Mouse (Mus musculus) urinary bladder, adult 2 months (tissue): Measurements from ENCODE around the gene Gm21060. TPM values are rescaled to one million over a fixed set of nuclear protein-coding genes. Genes with fewer than 3 reads are reported as not detected.
"Not testable (repeated sequence)": the region's sequence is repeated elsewhere in the genome, so short reads cannot be mapped to it uniquely, and the experiment has no call there.

ENCODE experiments used
- DNase-seq: peaks from one replicate; pipeline ENCODE4 v3.0.0; 2022; ENCODE audit warnings: low spot score
- polyA plus RNA-seq: library from polyadenylated mRNA; depleted of rRNA; stranded (reverse); fragments of >200 nt; gene quantifications from 2 replicates; pipeline ENCODE4 v1.2.3, GENCODE M21; 2012; rRNA removed

Gene Gm21060
- polyA plus RNA-seq: not detected in 2 replicates

GRCm38 (mm10) chr19:61296969-61297368, at the start of gene Gm21060:
Gm21060 (minus strand) TSS chr19:61297069.
- DNase-seq: no peak

DNA sequence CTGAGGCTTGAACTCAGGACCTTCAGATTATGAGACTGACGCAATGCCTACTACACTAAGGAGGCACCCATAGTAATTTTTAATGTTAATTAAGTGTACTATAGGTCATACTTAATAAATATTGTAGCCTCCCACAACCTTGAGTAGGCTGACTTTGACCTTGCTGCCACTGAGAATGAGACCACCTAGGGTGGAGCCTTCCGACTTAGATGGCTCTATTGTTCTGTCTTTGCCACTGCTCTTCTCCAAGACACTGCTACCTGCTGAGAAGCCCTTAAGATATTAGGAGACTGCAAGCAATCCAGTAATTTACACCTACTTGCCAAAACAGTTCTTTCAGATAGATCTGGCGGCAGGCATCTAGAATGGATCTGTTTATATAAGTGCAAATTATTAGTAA, 24.0 kb upstream of the Gm21060 start:
- not testable (repeated sequence) for DNase-seq

- DNase-seq: not testable (repeated sequence)
Observed at GRCm38 (mm10) chr19:61313185-61313584, 16.3 kb upstream of the Gm21060 start.

DNA sequence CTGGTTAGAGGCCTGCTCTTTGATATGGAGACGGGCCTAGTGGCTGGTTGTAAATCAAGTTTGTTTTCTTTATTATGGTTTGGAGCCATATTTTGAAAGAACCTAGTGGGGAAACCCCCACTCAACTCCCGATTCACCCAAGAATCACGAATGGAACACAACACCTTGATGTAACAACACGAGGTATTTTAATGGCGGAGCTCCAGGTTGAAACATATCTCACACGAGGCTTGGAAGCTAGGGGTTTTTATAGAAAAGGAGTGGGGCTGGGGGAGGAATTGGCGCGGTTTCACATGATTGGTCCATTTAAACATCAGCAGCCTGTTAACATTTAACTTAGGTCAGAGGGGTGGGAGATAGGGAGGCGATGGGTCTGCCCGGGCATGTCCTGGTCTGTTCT, 15.5 kb upstream of the Gm21060 start:
- not testable (repeated sequence) for DNase-seq

- DNase-seq: not testable (repeated sequence)
Observed at GRCm38 (mm10) chr19:61308083-61308482, 11.2 kb upstream of the Gm21060 start.

DNA sequence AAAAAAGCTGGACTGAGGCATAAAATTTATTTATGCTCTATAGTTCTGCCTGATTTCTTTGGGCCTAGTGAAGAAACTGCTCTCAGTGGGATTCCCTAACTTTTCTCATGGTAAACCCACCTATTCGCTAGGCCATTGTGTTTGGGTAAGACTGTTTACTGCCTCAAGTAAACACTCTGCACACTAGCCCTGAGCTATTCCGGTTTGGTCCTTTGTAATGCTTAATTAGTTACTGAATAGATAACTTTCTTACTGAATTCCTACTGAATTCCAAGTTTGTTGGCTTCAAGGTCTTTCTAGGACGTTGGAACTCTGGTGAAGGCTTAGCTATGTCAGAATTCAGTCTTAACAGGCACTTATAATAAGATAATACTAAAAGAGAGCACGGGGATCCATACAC, 11.8 kb downstream of the Gm21060 start:
- not testable (repeated sequence) for DNase-seq

DNA sequence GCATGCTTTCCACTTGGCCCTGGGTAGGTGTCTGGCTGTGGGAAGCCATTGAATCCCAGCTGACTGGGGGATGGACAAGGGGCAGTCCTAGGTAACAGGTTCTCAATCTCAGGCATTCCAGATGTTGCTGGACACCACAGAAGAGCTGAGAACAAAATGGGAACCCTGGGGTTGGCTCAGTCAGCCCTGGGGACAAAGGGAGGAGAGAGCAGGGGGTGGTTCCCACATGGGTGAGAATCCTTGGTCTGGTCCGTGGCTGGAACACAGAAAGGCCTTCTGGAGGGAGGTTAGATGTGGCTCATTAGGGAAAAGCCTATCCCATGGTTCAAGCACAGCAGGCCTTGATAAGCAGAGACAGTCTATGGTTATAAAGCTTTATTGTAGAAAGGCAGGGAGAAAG, 13.3 kb downstream of the Gm21060 start:
- DNase-seq: no peak

DNA sequence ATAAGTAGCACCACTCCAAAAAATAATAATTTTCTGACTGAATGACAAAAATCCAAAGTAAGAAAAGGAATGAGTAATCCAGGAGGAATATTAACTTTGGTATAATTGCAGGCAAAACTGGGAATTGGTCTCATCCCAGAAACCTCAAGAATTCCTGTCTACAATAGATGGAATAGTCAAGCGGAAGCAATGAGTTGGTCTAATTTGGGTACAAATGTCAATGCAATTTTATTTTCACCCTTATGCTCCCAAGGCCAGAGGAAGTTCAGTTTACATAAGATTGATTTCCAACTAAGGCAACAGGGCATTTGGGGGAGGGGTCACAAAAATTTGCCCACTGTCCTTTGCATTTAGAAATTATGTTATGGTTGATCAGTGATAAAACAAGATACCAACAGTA, 21.4 kb downstream of the Gm21060 start:
- no peak for DNase-seq

DNA sequence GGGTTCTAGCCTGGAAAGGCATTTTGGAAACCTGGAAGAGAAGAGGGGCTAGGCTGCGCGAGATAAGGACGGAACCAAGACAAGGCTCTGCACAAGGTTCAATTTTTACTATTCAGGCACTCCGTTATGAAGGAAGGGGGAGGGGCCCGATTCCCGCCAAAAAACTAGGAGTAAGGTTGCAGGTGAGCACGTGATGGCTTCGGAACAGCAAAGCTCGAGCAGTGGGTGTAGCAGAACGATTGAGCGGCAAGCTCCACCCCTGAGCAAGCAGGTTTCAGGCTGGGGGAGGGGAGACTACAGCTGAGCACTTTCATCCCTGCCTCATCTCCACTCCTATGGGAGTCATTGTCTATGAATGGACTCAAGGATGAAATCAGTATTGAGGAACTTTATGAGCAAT, 27.7 kb downstream of the Gm21060 start:
- not testable (repeated sequence) for DNase-seq

- no peak for DNase-seq
Observed at GRCm38 (mm10) chr19:61267141-61267540, 29.7 kb downstream of the Gm21060 start.

DNA sequence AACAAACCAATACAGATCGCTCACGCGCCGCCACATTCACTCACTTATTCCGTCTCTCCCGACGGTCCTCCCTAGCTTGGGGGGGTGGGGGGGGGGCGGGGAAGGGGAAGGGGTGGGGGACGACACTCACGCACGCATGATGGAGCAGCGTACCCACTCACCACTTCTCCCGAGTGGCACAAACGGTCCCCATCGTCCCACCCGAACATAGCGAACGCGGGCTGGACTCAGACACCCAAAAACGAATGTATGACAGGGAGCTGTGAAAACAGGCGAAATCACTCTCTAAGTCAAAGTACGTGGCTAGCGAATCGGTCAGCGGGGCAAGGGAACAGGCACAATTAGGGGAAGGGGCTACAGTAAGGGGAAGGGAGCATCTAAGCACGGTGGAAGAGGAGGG, 30.2 kb downstream of the Gm21060 start:
- no peak for DNase-seq

- no peak for DNase-seq
Observed at GRCm38 (mm10) chr19:61266246-61266615, 30.6 kb downstream of the Gm21060 start.

DNA sequence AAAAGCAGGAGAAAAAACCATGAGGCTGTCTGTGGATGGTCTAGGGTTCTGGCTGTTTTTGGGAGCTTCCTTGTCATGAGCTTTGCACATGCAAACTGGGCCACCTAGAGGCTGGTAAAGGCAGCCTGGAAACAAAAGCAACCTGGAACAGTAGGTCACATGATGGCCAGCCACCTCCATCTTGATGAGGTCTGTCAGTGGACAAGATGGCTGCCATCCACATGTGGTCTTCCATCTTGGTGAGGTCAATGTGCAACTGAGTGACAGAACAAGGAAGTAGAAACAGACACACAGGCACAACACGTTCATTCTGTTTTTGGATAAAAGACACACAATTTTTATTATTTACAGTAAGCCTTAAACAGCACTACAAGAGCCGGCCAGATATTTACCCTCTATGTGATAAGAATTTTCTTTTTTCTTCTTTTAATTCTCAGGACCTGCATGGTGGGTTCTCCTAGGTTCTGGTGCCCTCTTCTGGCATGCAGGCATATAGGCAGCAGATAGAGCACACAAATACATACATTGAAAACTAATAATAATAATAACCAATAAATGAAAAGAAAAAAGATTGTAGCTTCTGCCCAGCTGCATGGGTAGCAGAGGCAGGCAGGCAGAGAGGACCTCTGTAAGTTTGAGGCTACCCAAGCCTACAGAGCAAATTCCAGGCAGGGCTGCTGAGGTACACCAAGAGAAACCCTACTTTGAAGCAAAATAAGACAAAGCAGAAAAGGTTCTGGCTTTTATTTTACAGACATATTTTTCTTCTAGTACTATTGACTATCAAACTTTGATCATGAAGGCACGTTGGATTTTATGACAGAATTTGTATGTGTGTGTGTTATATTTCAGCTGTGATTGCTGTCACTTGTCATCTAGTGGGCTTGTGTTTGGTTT, 31.3 kb downstream of the Gm21060 start:
- no peak for DNase-seq

DNA sequence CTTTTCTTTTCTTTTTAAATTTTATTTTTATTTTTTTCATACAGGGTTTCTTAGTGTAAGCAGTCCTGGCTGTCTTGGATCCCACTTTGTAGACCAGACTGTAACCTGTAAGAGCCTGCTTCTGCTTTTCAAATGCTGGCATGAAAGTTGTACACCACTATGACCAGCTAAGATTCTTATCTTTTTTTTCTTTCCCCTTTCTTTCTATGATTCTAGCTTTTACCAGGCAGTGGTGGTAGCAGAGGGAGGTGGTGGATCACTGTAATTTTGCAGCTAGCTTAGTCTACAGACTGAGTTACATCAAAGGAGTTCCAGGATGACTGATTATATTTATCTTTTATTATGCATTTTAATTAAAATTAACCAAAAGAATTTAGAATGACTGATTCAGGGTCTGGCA, 31.9 kb downstream of the Gm21060 start:
- no peak for DNase-seq

DNA sequence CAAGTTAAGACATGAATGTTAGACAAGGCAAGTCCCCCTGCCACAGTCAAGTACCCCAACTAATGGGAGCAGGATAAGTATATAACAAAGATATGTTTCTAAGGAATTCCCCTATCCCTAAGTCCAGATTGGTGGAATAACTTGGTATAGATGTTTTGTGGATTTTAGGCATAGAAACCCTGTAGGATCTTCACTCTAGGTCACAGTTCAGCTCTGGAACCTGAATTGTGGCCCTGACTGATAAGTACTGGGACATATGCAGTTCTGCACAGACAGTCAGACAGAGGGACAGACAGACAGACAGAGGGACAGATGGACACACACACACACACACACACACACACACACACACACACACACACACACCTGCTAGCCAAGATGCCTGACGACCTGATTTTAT, 32.6 kb downstream of the Gm21060 start:
- DNase-seq: no peak

- DNase-seq: no peak
Observed at GRCm38 (mm10) chr19:61261241-61261640, 35.6 kb downstream of the Gm21060 start.

DNA sequence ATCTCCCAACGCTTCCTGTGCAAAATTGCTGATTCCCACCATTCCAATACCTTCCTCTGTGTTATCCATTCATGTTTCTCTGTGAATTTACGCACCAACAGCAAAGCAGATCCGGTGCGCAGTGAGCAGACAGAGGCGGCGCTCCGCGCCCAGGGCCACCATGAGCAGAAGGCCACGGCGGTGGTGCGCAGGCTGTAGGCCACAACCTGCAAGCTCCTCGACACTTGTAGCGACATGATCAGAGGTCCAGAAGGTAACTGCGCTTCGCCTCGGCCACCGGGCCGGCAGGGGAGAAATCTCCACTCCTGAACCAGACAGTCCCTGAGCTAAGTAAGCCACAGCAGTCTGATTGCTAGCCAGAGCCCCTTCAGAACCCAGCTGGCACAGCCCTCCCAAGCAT, 39.1 kb downstream of the Gm21060 start:
- no peak for DNase-seq

DNA sequence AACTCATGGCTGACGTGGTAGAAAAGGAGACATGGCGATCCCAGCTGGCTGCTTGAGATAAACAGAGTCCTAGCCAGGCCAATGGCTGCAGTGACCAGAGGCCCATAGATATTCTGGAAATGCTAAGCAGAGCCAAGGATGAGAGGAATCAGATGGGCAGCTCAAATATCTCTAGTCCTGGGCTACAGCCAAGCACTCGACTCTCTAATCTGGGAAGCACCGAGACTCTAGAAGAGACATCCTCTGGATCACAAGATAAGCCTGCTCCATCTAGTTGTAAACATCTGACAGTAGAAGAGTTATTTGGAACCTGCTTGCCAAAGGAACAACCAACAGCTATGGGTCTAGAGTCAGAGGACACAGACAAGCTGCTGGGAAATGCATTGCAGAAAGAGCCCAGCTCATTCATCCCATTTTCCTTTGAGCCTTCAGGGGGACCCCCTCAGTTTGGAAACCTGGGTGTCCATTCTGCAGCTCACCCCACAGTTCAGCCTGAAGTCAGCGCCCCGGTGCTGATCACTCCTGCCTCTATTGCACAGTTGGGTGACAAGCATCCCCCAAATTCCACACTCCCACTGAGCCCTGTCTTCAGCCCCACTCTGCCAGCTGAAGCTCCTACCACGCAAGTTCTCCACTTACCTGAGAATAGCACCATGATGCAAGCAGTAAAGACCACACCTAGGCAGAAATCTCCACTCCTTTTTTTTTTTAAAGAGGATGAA, 40.5 kb downstream of the Gm21060 start:
- no peak for DNase-seq

GRCm38 (mm10) chr19:61247334-61247733, 49.5 kb downstream of the Gm21060 start:
- DNase-seq: not testable (repeated sequence)
